Mouse (Mus musculus): ENCODE measurements around the gene Slc4a1ap. TPM values are rescaled to one million over a fixed set of nuclear protein-coding genes. Genes with fewer than 3 reads are reported as not detected.

Slc4a1ap gene
- polyA plus RNA-seq, 1 experiment from 2014 or later = 31.2 TPM

- Histone ChIP-seq H3K36me3 (ENCODE audit: control insufficient read depth, insufficient read depth, low read length) (no peaks in the 10 kb centered on the region), H3K27me3 (ENCODE audit: control insufficient read depth, insufficient read depth, low read length) (no peaks in the 10 kb centered on the region), H3K27ac (ENCODE audit: low read depth, low read length) (no peak overlapping the region), H3K4me2 (replicated peaks; ENCODE audit: low read depth, low read length) (no peak overlapping the region), H3K9me3 (ENCODE audit: control insufficient read depth, low read length) (no peaks in the 10 kb centered on the region), H3K9ac (ENCODE audit: low read depth, low read length) (no peak overlapping the region), H3K4me3 (ENCODE audit: low read length) (no peak overlapping the region), H3K4me1 (ENCODE audit: control insufficient read depth, insufficient read depth, low read length) (no peaks in the 10 kb centered on the region; the same call in 1 of the 2 replicates)
- no peak for ATAC-seq (ENCODE audit: low FRiP score, low TSS enrichment)
- WGBS = 50% methylated on average over 3 of the region's 3 CpGs
Measured at GRCm38 (mm10) chr5:31606151-31606550, 79.4 kb downstream of the Slc4a1ap start.

Other genes with a start within 250 kb of the Slc4a1ap start
- gene Ift172, start 235.9 kb upstream of the Slc4a1ap start, polyA plus RNA-seq (2014; fragmentation: Nextera tagmentation; extraction: Ambion mirVana) = 26.3 and 31.9 TPM in 2 replicates
- gene Fndc4, start 230.9 kb upstream of the Slc4a1ap start, polyA plus RNA-seq (2014; fragmentation: Nextera tagmentation; extraction: Ambion mirVana) = 42.8 and 55.6 TPM in 2 replicates
- gene Gckr, start 229.6 kb upstream of the Slc4a1ap start, polyA plus RNA-seq (2014; fragmentation: Nextera tagmentation; extraction: Ambion mirVana) = 0.76 TPM in 1 of 2 replicates, not detected in the other
- gene Zfp512, start 74.6 kb upstream of the Slc4a1ap start, polyA plus RNA-seq (2014; fragmentation: Nextera tagmentation; extraction: Ambion mirVana) = 27.4 and 55.0 TPM in 2 replicates
- gene 4930548H24Rik, start 41.3 kb upstream of the Slc4a1ap start, polyA plus RNA-seq (2014; fragmentation: Nextera tagmentation; extraction: Ambion mirVana) = 0.08 and 0.09 TPM in 2 replicates
- gene Gpn1, start 32.3 kb upstream of the Slc4a1ap start, polyA plus RNA-seq (2014; fragmentation: Nextera tagmentation; extraction: Ambion mirVana) = 55.8 and 72.0 TPM in 2 replicates
- 18.5 and 23.8 TPM in 2 replicates for gene Supt7l, start 812 bp downstream of the Slc4a1ap start, polyA plus RNA-seq (2014; fragmentation: Nextera tagmentation; extraction: Ambion mirVana)
- gene Mrpl33, start 69.9 kb downstream of the Slc4a1ap start, polyA plus RNA-seq (2014; fragmentation: Nextera tagmentation; extraction: Ambion mirVana) = 253 and 349 TPM in 2 replicates
- gene Rbks, start 170.6 kb downstream of the Slc4a1ap start, polyA plus RNA-seq (2014; fragmentation: Nextera tagmentation; extraction: Ambion mirVana) = 3.1 and 3.2 TPM in 2 replicates
- 60.6 and 68.5 TPM in 2 replicates for gene Babam2, start 170.7 kb downstream of the Slc4a1ap start, polyA plus RNA-seq (2014; fragmentation: Nextera tagmentation; extraction: Ambion mirVana)

Measured in kidney, embryonic 14.5 days (tissue).